Mouse (Mus musculus) layer of hippocampus, adult 9-10 months (tissue): ENCODE measurements around the gene Crebrf.

ENCODE experiments used
- DNase-seq: peaks from one replicate; pipeline ENCODE4 v3.0.0; 2022; ENCODE audit warnings: low spot score

The Crebrf gene

GRCm38 (mm10) chr17:26715271-26715758 is at the start of gene Crebrf:
Gene Crebrf (plus strand): TSS chr17:26715650.
- peak; percentile 93 for DNase-seq

DNA sequence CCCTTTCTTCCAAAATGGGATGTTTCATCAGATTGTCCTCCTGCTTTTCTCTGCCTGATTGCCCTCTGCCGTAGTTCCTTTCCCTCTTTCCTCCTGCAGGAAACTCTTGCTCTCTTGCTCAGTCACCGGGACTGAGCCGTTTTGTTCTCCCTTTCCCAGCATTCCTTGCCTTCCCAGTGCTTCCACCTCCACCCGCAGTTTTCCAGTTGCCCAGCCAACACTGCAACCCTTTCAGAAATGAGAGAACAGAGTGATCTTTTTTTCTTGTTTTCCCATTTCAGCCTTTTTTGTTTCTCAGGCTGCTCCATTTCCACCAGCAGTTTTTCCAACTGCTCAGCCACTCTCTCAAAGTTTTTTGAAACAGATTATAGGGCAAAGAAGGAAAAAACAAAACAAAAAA is 44.2 kb upstream of the Crebrf start:
- no peak for DNase-seq

DNA sequence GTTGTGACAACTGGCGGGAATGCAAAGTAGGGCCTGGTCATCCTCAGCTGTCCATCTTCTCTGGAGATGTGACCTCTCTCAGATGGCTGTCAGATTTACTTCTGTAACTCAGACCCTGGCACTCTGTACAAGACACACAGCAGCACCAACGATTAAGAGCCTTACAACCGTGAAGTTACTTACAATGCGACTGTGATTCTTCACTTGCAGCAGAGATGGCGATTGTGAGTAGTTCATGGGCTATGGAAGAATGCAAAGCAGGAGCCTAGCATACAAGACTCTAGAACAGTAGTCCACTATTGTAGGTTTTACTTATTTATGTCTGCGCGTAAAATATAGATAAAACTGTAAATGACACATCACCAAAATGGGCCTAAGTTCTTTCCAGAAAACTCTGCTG is 39.6 kb upstream of the Crebrf start:
- no peak for DNase-seq

DNA sequence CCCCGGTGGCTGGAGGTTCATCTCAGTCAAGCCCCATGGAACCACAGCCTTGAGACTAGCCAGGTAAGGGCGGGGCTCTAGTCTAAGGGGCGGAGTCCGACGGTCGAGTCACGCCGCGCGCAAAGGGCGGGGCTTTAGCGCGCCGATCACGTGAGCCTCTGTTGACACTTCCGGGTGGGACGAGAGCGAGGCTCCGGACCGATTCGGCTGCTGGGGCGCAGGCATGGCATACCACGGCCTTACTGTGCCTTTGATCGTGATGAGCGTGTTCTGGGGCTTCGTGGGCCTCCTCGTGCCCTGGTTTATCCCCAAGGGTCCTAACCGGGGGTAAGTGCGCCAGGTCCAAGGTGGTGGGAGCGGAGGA is 39.2 kb upstream of the Crebrf start:
- peak; percentile 71 for DNase-seq

DNA sequence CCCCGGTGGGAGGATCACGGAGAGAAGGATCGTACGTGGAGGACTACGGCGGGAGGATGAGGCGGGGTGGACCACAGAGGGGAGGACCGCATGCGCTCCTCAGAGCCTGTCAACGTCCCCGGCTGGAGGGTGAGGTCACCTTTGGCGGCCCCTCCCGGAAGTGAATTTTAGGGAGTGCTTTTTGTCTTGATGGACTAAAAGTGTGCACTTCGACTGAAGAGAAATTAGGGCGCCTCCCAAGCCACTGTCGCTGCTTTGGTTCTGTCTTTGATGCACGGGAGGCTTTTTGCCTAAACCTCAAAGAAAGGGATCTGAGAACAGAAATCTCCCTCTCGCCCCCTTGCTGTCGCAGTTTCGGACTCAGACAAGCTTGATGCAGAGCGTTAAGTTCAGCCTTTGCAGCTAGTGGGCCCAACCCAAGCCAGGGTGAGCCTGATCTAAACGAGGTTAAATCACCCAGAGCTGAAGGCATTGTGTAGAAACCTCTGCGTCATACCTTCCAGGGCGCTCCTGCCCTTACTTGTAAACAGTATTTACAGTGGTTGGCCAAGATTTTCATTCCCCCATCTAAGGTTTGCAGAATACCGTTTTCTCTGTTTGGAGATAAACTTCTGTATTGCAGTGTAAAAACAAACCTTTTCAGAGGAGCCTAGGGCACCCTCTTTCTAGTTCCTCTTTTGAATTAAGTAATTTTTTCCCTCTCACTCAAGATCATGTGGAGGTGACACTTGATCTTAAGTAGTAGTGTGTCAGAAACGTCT is 38.7 kb upstream of the Crebrf start:
- no peak for DNase-seq

- DNase-seq = no peak
Observed at GRCm38 (mm10) chr17:26677711-26678637, 37.5 kb upstream of the Crebrf start.

GRCm38 (mm10) chr17:26681276-26681675 is 34.2 kb upstream of the Crebrf start:
- no peak for DNase-seq

GRCm38 (mm10) chr17:26686334-26687000 is 29.0 kb upstream of the Crebrf start:
- no peak for DNase-seq

DNA sequence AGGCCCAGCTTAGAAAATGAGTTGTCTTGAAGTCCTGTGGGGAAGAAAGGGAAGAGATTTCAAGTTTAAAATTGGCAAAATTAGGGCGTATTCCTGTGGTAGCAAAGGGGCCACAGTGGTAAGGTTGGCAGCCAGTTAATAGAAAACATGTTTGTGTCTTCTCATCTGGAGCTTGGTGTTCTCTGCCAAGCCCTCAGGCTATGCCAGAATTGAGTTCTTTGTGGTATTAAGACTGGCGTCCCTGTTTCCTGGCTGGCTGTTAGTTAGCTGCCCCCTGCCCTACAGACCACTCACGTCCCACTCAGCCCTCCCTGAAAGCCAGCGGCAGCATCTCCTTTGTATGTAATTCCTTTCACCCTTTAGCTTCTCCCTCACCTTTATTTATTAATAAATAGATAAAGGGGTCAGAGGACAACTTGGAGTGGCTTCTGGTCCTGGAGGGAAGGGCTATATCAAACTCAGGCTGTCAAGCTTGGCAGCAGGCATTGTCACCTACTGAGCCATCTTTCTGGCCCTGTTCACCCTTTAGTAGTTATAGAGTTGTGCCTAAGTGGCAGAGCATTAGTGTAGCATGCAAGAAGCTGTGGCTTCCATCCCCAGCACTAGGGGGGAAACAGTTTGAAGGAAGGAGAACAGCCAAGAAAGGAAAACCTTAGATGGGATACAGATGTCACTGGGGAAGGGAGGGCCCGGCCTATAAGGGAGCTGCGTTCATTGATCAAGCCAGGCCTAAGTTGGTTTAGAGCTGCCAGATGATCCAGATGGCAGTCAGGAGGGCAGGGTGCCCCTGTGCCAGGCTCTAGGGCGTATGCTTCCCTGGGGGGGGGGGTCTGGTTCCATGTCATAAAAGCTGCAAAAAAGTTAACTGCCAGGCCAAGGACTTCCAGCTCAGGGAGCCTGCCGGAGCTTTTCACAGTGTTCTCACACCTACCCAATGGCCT is 26.4 kb upstream of the Crebrf start:
- no peak for DNase-seq

- no peak for DNase-seq
Observed at GRCm38 (mm10) chr17:26689810-26690209, 25.6 kb upstream of the Crebrf start.

DNA sequence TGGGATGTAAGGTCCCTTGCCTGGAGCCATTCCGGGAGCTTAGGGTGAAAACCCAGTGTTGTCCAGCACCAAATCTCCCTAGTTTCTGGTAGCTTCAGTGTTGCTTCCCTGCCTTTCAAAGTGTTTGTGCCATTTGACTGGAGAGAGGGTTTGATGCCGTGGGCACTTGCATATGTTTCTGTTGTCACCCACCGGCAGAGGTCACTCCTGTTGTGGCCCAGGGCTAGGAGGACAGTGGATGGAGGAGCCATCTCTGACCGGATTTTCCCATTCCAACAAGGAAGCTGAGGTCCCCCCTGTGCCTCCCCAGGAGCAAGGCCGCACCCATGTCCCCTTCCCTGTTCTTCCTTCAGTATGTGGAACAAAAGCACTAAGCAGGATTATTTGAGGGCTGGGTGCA is 25.2 kb upstream of the Crebrf start:
- DNase-seq = no peak

- no peak for DNase-seq
Observed at GRCm38 (mm10) chr17:26691110-26691509, 24.3 kb upstream of the Crebrf start.

DNA sequence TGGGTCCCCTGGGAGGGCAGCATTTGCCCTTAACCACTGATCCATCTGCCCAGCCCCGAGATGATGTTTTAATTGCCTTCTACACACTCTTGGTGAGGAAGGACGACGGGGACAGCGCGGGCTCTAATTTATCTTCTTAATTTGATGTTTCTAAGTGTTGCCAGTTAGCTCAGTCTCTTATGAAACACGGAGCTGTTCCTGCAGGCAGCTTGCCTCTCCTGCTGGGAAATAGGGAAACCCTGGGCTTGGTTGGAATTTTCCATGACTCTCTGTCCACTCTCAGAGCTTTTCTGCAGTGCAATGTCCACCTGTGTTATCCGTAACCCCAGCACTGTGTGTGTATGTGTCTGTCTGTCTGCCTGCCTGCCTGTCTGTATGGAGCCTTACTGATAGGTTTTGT is 22.0 kb upstream of the Crebrf start:
- no peak for DNase-seq

- no peak for DNase-seq
Observed at GRCm38 (mm10) chr17:26694171-26694570, 21.3 kb upstream of the Crebrf start.

DNA sequence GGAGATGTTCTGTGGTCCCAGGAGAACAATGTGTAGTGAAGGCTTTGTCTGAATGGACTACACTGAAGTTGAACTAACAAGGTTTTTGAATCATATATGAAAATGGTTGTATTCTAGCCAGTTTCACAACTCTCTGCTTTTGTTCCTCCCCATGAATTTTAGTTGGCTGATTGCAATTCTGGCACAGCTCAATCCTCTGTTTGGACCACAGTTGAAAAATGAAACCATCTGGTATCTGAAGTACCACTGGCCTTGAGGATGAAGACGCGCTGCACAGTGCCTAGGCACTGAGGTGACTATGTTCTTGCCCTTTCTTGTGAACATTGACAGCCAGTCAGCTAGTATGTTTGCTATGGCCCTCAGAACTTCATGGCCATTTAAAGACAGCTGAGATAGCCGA is 20.3 kb upstream of the Crebrf start:
- no peak for DNase-seq

- no peak for DNase-seq
Observed at GRCm38 (mm10) chr17:26698846-26699245, 16.6 kb upstream of the Crebrf start.

DNA sequence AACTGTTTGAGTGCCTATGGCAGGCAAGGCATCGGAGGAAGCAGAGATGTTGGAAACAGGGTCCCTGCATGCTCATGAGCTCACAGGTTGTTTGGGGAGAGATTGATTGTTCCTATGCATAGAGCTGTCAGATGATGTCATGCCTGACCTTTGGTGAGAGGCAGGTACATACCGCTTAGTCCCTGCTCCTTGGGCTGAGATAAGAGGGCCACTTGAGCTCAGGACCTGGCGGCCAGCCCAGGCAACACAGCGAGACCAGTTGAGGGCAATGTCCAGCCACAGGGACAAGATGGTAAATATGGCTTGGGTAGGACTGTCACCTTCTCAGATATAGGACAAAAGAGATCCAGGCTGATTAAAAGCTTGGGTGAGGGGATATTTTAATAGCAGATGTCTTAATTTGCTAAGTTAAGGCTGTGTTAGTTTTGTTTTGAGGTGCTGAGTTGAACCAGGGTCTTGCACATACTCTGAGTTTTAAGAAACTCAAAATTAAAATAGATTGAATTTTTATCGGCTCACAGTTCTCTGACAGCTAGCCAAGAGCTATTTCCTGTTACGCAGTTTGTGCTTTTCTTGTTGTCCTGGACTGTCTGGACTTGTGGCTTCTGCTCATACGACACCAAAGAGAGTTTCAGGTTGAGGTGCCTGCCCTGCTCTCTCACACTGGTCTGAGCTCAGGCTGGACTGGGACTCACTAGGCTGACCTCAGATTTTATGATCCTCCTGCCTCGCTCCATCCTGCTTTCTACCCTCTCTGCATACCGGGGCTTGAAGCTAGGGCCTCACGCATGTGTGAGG is 15.4 kb upstream of the Crebrf start:
- no peak for DNase-seq

GRCm38 (mm10) chr17:26701565-26701964 is 13.9 kb upstream of the Crebrf start:
- no peak for DNase-seq

GRCm38 (mm10) chr17:26702621-26703020 is 12.8 kb upstream of the Crebrf start:
- no peak for DNase-seq

GRCm38 (mm10) chr17:26703671-26704070 is 11.8 kb upstream of the Crebrf start:
- DNase-seq = no peak
